Mouse (Mus musculus) heart, adult 2 months (tissue): Measurements from ENCODE around the gene Spon2. TPM values are rescaled to one million over a fixed set of nuclear protein-coding genes. Genes with fewer than 3 reads are reported as not detected.
A peak's percentile ranks its signal among the peaks of the same experiment; 100 is the strongest.

ENCODE experiments used
- DNase-seq, 2 experiments: peaks; one replicate each; pipeline ENCODE4 v3.0.0; 2021
- H3K27ac ChIP-seq: fragments of 200-600 bp; 2 replicates; pipeline ENCODE4 v1.8.1; 2022
- H3K27me3 ChIP-seq: fragments of 200-500 bp; 2 replicates; pipeline ENCODE4 v1.6.1; 2012; ENCODE audit warnings: mild to moderate bottlenecking, low read length, inconsistent platforms, mixed read lengths; ENCODE audit not compliant: control insufficient read depth, insufficient read depth
- H3K36me3 ChIP-seq: fragments of 200-500 bp; 2 replicates; pipeline ENCODE4 v1.6.1; 2012; ENCODE audit warnings: low read length, inconsistent platforms; ENCODE audit not compliant: control insufficient read depth, insufficient read depth
- H3K4me1 ChIP-seq: fragments of 200-500 bp; 2 replicates; pipeline ENCODE4 v1.6.1; 2011; ENCODE audit warnings: low read length; ENCODE audit not compliant: control insufficient read depth, insufficient read depth
- H3K4me3 ChIP-seq: fragments of 200-600 bp; 2 replicates; pipeline ENCODE4 v1.8.1; 2022
- H3K79me2 ChIP-seq: fragments of 200-500 bp; replicated peaks from 2 replicates; pipeline ENCODE4 v1.6.1; 2012; ENCODE audit warnings: mild to moderate bottlenecking, inconsistent platforms, low read length, moderate library complexity, mixed read lengths; ENCODE audit not compliant: control insufficient read depth, insufficient read depth
- H3K9ac ChIP-seq: fragments of 200-500 bp; 2 replicates; pipeline ENCODE4 v1.6.1; 2012; ENCODE audit warnings: low read depth, mild to moderate bottlenecking, control low read depth, inconsistent platforms, low read length, mixed read lengths
- CTCF ChIP-seq: fragments of 200-600 bp; IDR thresholded peaks from 2 replicates; pipeline ENCODE4 v1.8.1; 2022; ENCODE audit warnings: antibody characterized with exemption, mild to moderate bottlenecking, moderate library complexity
- EP300 ChIP-seq: fragments of 200-500 bp; IDR thresholded peaks from 2 replicates; pipeline ENCODE4 v1.6.1; 2011; ENCODE audit warnings: low read depth, low read length, control low read depth; ENCODE audit not compliant: insufficient read depth
- POLR2A ChIP-seq: fragments of 200-500 bp; IDR thresholded peaks from 2 replicates; pipeline ENCODE4 v1.6.1; 2011; ENCODE audit warnings: mild to moderate bottlenecking, low read depth, low read length, control low read depth; ENCODE audit not compliant: insufficient read depth
- WGBS: fragments of 180-500 bp; shearing (Covaris S2); methylation state at CpG from one replicate; pipeline ENCODE4 v1.1.7; 2018; 5-methylcytosine and 5-hydroxymethylcytosine counted together
- intact Hi-C: fragments of 180-260 bp; cut with DNase I; formaldehyde crosslinking; loops from one replicate; pipeline ENCODE4 v1.15.1; 2025
- polyA plus RNA-seq: library from polyadenylated mRNA; depleted of rRNA; stranded (reverse); fragments of >200 nt; gene quantifications from 2 replicates; pipeline ENCODE4 v1.2.3, GENCODE M21; 2012
- total RNA-seq, 2 experiments: library from RNA; stranded (reverse); gene quantifications; 2 replicates each; pipeline ENCODE4 v1.2.3; 2021

The Spon2 gene
- total and polyA plus RNA-seq, 3 experiments: 2.6 to 13.8 (median 13.7) TPM

GRCm38 (mm10) chr5:33230285-33230684, 12.0 kb upstream of the Spon2 start:
- 31% methylated on average over 5 of the region's 5 CpGs for WGBS
- Histone ChIP-seq H3K27me3 (no peaks in the 10 kb centered on the region), H3K4me3 (no peak overlapping the region), H3K4me1 (peaks cover 9% of the 10 kb centered on the region), H3K36me3 (no peaks in the 10 kb centered on the region), H3K9ac (no peak overlapping the region), H3K27ac (no peak overlapping the region), H3K79me2 (no peaks in the 10 kb centered on the region)
- DNase-seq: peak in 1 of 2 experiments; percentile 44
- intact Hi-C loops: no loop called here
- no peak for TF ChIP-seq CTCF
- no peak for TF ChIP-seq POLR2A
- no peak for TF ChIP-seq EP300

DNA sequence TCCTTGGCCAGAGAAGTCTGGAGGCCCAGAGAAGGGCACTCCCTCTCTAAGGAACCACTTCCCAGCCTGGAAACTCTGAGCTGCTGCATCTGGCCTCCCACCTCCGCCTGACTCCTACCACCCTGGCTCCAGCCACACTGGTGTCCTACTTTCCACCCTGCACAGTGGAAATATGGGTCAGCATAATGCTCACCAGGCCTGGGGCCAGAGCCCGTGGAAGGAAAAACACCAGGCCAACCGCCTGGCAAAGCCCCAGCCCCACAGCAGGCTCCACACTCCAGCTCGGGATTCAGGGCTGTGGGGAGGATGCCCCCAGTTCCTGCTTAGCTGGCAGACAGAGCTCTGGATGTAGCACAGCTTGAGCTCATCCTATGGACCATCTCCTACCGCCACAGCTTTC, 10.2 kb upstream of the Spon2 start:
- 44% methylated on average over 5 of the region's 5 CpGs for WGBS
- Histone ChIP-seq H3K4me3 (no peak overlapping the region), H3K27ac (peak overlapping the region; percentile 43; the same call in 1 of the 2 replicates), H3K79me2 (no peaks in the 10 kb centered on the region), H3K36me3 (no peaks in the 10 kb centered on the region), H3K4me1 (peaks cover 11% of the 10 kb centered on the region), H3K27me3 (no peaks in the 10 kb centered on the region), H3K9ac (no peak overlapping the region)
- TF ChIP-seq POLR2A: no peak
- no peak for TF ChIP-seq EP300
- TF ChIP-seq CTCF: no peak
- intact Hi-C loops: no loop called here
- peak; percentile 74 to 82 for DNase-seq

DNA sequence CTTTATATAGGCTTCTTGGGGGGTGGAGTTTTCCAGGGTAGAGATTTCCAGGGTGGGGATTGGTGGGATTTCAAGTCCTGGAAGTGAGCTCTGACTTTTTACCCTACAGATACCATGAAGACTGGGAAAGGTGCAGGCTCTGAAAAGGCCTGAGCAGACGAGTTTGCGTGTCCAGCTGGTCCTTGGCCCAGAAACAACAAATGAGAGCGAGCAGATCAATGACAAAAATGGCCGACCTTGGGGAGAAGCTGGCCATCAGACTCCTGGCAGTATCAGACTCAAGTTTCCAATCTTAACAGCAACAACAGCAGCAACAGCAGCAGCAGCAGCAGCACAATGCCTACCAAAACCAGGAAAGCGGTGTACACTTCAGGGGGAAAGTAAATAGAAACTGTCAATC, 7.4 kb upstream of the Spon2 start:
- intact Hi-C loops: no loop called here
- H3K4me1 ChIP-seq: peaks cover 18% of the 10 kb centered on the region

GRCm38 (mm10) chr5:33224491-33224890, 6.2 kb upstream of the Spon2 start:
- H3K4me1 ChIP-seq: peaks cover 20% of the 10 kb centered on the region
- no peaks in the 10 kb centered on the region for H3K79me2 ChIP-seq
- intact Hi-C loops: no loop called here
- H3K27me3 ChIP-seq: no peaks in the 10 kb centered on the region
- H3K27ac ChIP-seq: no peak overlapping the region
- no peaks in the 10 kb centered on the region for H3K36me3 ChIP-seq
- no peak for DNase-seq
- TF ChIP-seq EP300: no peak
- TF ChIP-seq POLR2A: no peak
- TF ChIP-seq CTCF: no peak
- H3K4me3 ChIP-seq: no peak overlapping the region
- no peak overlapping the region for H3K9ac ChIP-seq
- WGBS: 73% methylated on average over 7 of the region's 7 CpGs

More for the DNA sequence above, 7.4 kb upstream of the Spon2 start:
- Histone ChIP-seq H3K27me3 (no peaks in the 10 kb centered on the region), H3K27ac (no peak overlapping the region), H3K9ac (no peak overlapping the region), H3K36me3 (no peaks in the 10 kb centered on the region), H3K4me3 (no peak overlapping the region), H3K79me2 (no peaks in the 10 kb centered on the region)
- 85% methylated on average over 5 of the region's 5 CpGs for WGBS
- no peak for TF ChIP-seq EP300
- no peak for TF ChIP-seq CTCF
- TF ChIP-seq POLR2A: no peak
- DNase-seq: no peak

GRCm38 (mm10) chr5:33222841-33223744, 4.8 kb upstream of the Spon2 start:
- intact Hi-C loops: no loop called here
- TF ChIP-seq EP300: no peak
- TF ChIP-seq CTCF: no peak
- no peak for TF ChIP-seq POLR2A
- Histone ChIP-seq H3K4me1 (peaks cover 17% of the 10 kb centered on the region), H3K4me3 (no peak overlapping the region), H3K79me2 (no peaks in the 10 kb centered on the region), H3K36me3 (no peaks in the 10 kb centered on the region), H3K9ac (no peak overlapping the region), H3K27ac (peak overlapping the region; percentile 52), H3K27me3 (no peaks in the 10 kb centered on the region)
- 62% methylated on average over 9 of the region's 9 CpGs for WGBS
- DNase-seq: no peak

- intact Hi-C loops: no loop called here
- no peaks in the 10 kb centered on the region for H3K36me3 ChIP-seq
- no peak overlapping the region for H3K4me3 ChIP-seq
- no peaks in the 10 kb centered on the region for H3K27me3 ChIP-seq
- TF ChIP-seq CTCF: no peak
- peak; percentile 64; the same call in 1 of the 2 replicates for TF ChIP-seq EP300
- peaks cover 15% of the 10 kb centered on the region for H3K4me1 ChIP-seq
- no peaks in the 10 kb centered on the region for H3K79me2 ChIP-seq
- no peak overlapping the region for H3K9ac ChIP-seq
- no peak for DNase-seq
- peak overlapping the region; percentile 52 for H3K27ac ChIP-seq
- 43% methylated on average over 6 of the region's 6 CpGs for WGBS
Observed at GRCm38 (mm10) chr5:33222389-33222788, 4.1 kb upstream of the Spon2 start.
